Mouse (Mus musculus) stomach, postnatal 0 days (tissue): ENCODE data around the gene Cd72.

Experiments used
- CTCF ChIP-seq: IDR thresholded peaks from 2 replicates; pipeline ENCODE4 v1.5.1; 2016; ENCODE audit warnings: antibody characterized with exemption, low read depth, mild to moderate bottlenecking, moderate library complexity
- EP300 ChIP-seq: optimal IDR thresholded peaks from 2 replicates; pipeline ENCODE3; 2016; ENCODE audit warnings: antibody characterized with exemption

- TF ChIP-seq CTCF (no peak), EP300 (no peak)
Observed at GRCm38 (mm10) chr4:43492821-43493185, 38.4 kb upstream of the Cd72 start, which contains the start of gene Ccdc107.
